Mouse (Mus musculus): ENCODE measurements around the gene Grpel1. TPM values are rescaled to one million over a fixed set of nuclear protein-coding genes. Genes with fewer than 3 reads are reported as not detected.

Grpel1 gene
- polyA plus RNA-seq, 1 experiment = 28.8 TPM

- H3K36me3 ChIP-seq (ENCODE audit: control insufficient read depth, insufficient read depth, low read length, poor library complexity, severe bottlenecking) = no peaks in the 10 kb centered on the region
- no peak for TF ChIP-seq POLR2A (IDR thresholded peaks at IDR 0.05; ENCODE audit: insufficient read depth, low read length)
- TF ChIP-seq CTCF (IDR thresholded peaks at IDR 0.05; ENCODE audit: low read depth, low read length) = peak; percentile 23
- TF ChIP-seq EP300 (IDR thresholded peaks at IDR 0.05; ENCODE audit: insufficient read depth, low read depth, low read length) = no peak
- no peaks in the 10 kb centered on the region for H3K27me3 ChIP-seq (ENCODE audit: control insufficient read depth, insufficient read depth, low read length, poor library complexity, severe bottlenecking)
- peak within 1 kb of the TSS; percentile 61 for H3K9ac ChIP-seq (ENCODE audit: low read depth, poor library complexity, severe bottlenecking)
- H3K9me3 ChIP-seq (replicated peaks; ENCODE audit: control insufficient read depth, insufficient read depth, low read length, poor library complexity, severe bottlenecking) = no peaks in the 10 kb centered on the region
- peak within 1 kb of the TSS; percentile 87 for H3K4me3 ChIP-seq (ENCODE audit: low read depth, low read length)
- no peak within 1 kb of the TSS for H3K27ac ChIP-seq (ENCODE audit: insufficient read depth, low read length)
- H3K4me1 ChIP-seq (ENCODE audit: control insufficient read depth, insufficient read depth, low read length) = no peaks in the 10 kb centered on the region
Observed at GRCm38 (mm10) chr5:36484171-36484990, 19.6 kb downstream of the Grpel1 start, which contains the start of the genes Tada2b and Ccdc96. Gene Tada2b, minus strand, starts transcription at chr5:36484285. Gene Ccdc96, plus strand, starts transcription at chr5:36484588.

GRCm38 (mm10) chr5:36485306-36485705 is 20.5 kb downstream of the Grpel1 start:
- H3K9ac ChIP-seq (ENCODE audit: low read depth, poor library complexity, severe bottlenecking) = no peak overlapping the region
- H3K4me3 ChIP-seq (ENCODE audit: low read depth, low read length) = no peak overlapping the region
- no peak overlapping the region for H3K27ac ChIP-seq (ENCODE audit: insufficient read depth, low read length)
- no peaks in the 10 kb centered on the region for H3K4me1 ChIP-seq (ENCODE audit: control insufficient read depth, insufficient read depth, low read length)
- no peaks in the 10 kb centered on the region for H3K36me3 ChIP-seq (ENCODE audit: control insufficient read depth, insufficient read depth, low read length, poor library complexity, severe bottlenecking)
- H3K27me3 ChIP-seq (ENCODE audit: control insufficient read depth, insufficient read depth, low read length, poor library complexity, severe bottlenecking) = no peaks in the 10 kb centered on the region
- no peak for TF ChIP-seq EP300 (IDR thresholded peaks at IDR 0.05; ENCODE audit: insufficient read depth, low read depth, low read length)
- TF ChIP-seq CTCF (IDR thresholded peaks at IDR 0.05; ENCODE audit: low read depth, low read length) = no peak
- no peak for TF ChIP-seq POLR2A (IDR thresholded peaks at IDR 0.05; ENCODE audit: insufficient read depth, low read length)
- H3K9me3 ChIP-seq (replicated peaks; ENCODE audit: control insufficient read depth, insufficient read depth, low read length, poor library complexity, severe bottlenecking) = no peaks in the 10 kb centered on the region

GRCm38 (mm10) chr5:36489225-36489624 is 24.4 kb downstream of the Grpel1 start:
- Histone ChIP-seq H3K9me3 (replicated peaks; ENCODE audit: control insufficient read depth, insufficient read depth, low read length, poor library complexity, severe bottlenecking) (no peaks in the 10 kb centered on the region), H3K4me1 (ENCODE audit: control insufficient read depth, insufficient read depth, low read length) (no peaks in the 10 kb centered on the region), H3K27ac (ENCODE audit: insufficient read depth, low read length) (no peak overlapping the region), H3K9ac (ENCODE audit: low read depth, poor library complexity, severe bottlenecking) (no peak overlapping the region), H3K36me3 (ENCODE audit: control insufficient read depth, insufficient read depth, low read length, poor library complexity, severe bottlenecking) (no peaks in the 10 kb centered on the region), H3K4me3 (ENCODE audit: low read depth, low read length) (no peak overlapping the region), H3K27me3 (ENCODE audit: control insufficient read depth, insufficient read depth, low read length, poor library complexity, severe bottlenecking) (no peaks in the 10 kb centered on the region)
- TF ChIP-seq POLR2A (IDR thresholded peaks at IDR 0.05; ENCODE audit: insufficient read depth, low read length) (no peak), CTCF (IDR thresholded peaks at IDR 0.05; ENCODE audit: low read depth, low read length) (peak; percentile 59)

GRCm38 (mm10) chr5:36493919-36494318 is 29.1 kb downstream of the Grpel1 start:
- Histone ChIP-seq H3K9ac (ENCODE audit: low read depth, poor library complexity, severe bottlenecking) (no peak overlapping the region), H3K27me3 (ENCODE audit: control insufficient read depth, insufficient read depth, low read length, poor library complexity, severe bottlenecking) (no peaks in the 10 kb centered on the region), H3K9me3 (replicated peaks; ENCODE audit: control insufficient read depth, insufficient read depth, low read length, poor library complexity, severe bottlenecking) (no peaks in the 10 kb centered on the region), H3K4me1 (ENCODE audit: control insufficient read depth, insufficient read depth, low read length) (no peaks in the 10 kb centered on the region), H3K4me3 (ENCODE audit: low read depth, low read length) (no peak overlapping the region), H3K27ac (ENCODE audit: insufficient read depth, low read length) (no peak overlapping the region), H3K36me3 (ENCODE audit: control insufficient read depth, insufficient read depth, low read length, poor library complexity, severe bottlenecking) (no peaks in the 10 kb centered on the region)
- TF ChIP-seq EP300 (IDR thresholded peaks at IDR 0.05; ENCODE audit: insufficient read depth, low read depth, low read length) (no peak), POLR2A (IDR thresholded peaks at IDR 0.05; ENCODE audit: insufficient read depth, low read length) (no peak), CTCF (IDR thresholded peaks at IDR 0.05; ENCODE audit: low read depth, low read length) (no peak)

- H3K9me3 ChIP-seq (replicated peaks; ENCODE audit: control insufficient read depth, insufficient read depth, low read length, poor library complexity, severe bottlenecking) = no peaks in the 10 kb centered on the region
- H3K4me3 ChIP-seq (ENCODE audit: low read depth, low read length) = no peak overlapping the region
- H3K36me3 ChIP-seq (ENCODE audit: control insufficient read depth, insufficient read depth, low read length, poor library complexity, severe bottlenecking) = no peaks in the 10 kb centered on the region
- H3K4me1 ChIP-seq (ENCODE audit: control insufficient read depth, insufficient read depth, low read length) = no peaks in the 10 kb centered on the region
- H3K27me3 ChIP-seq (ENCODE audit: control insufficient read depth, insufficient read depth, low read length, poor library complexity, severe bottlenecking) = no peaks in the 10 kb centered on the region
- no peak overlapping the region for H3K9ac ChIP-seq (ENCODE audit: low read depth, poor library complexity, severe bottlenecking)
- no peak overlapping the region for H3K27ac ChIP-seq (ENCODE audit: insufficient read depth, low read length)
- TF ChIP-seq EP300 (IDR thresholded peaks at IDR 0.05; ENCODE audit: insufficient read depth, low read depth, low read length) (no peak), POLR2A (IDR thresholded peaks at IDR 0.05; ENCODE audit: insufficient read depth, low read length) (no peak), CTCF (IDR thresholded peaks at IDR 0.05; ENCODE audit: low read depth, low read length) (no peak)
Observed at GRCm38 (mm10) chr5:36494709-36495108, 29.9 kb downstream of the Grpel1 start.

- Histone ChIP-seq H3K27ac (ENCODE audit: insufficient read depth, low read length) (no peak overlapping the region), H3K9ac (ENCODE audit: low read depth, poor library complexity, severe bottlenecking) (no peak overlapping the region), H3K36me3 (ENCODE audit: control insufficient read depth, insufficient read depth, low read length, poor library complexity, severe bottlenecking) (peaks cover 2% of the 10 kb centered on the region; the same call in 1 of the 2 replicates), H3K4me1 (ENCODE audit: control insufficient read depth, insufficient read depth, low read length) (no peaks in the 10 kb centered on the region), H3K9me3 (replicated peaks; ENCODE audit: control insufficient read depth, insufficient read depth, low read length, poor library complexity, severe bottlenecking) (no peaks in the 10 kb centered on the region), H3K4me3 (ENCODE audit: low read depth, low read length) (no peak overlapping the region), H3K27me3 (ENCODE audit: control insufficient read depth, insufficient read depth, low read length, poor library complexity, severe bottlenecking) (no peaks in the 10 kb centered on the region)
- TF ChIP-seq EP300 (IDR thresholded peaks at IDR 0.05; ENCODE audit: insufficient read depth, low read depth, low read length) = no peak
- no peak for TF ChIP-seq POLR2A (IDR thresholded peaks at IDR 0.05; ENCODE audit: insufficient read depth, low read length)
- TF ChIP-seq CTCF (IDR thresholded peaks at IDR 0.05; ENCODE audit: low read depth, low read length) = no peak
Observed at GRCm38 (mm10) chr5:36505235-36505634, 40.4 kb downstream of the Grpel1 start.
